Mouse (Mus musculus): ENCODE results near the gene Gm10320.

Gene Gm10320

DNA sequence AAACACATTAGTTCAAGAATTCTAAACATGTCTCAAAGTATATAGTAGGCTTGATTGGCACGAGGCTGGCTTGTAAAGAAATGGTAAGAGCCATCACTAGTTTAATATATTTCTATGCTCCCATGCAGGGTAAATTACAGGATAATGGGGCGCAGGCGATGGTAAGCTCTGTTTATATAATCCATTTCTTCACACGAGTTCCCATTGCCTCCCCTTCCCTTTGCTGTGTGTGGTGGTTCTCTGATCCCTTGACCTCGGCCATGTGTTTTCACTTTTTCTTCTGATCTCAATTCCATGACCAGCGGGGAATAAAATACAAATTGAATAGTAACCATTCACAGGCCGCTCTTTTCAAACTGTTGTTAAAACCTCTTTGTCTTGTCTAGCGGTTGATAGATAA, 11.8 kb upstream of the Gm10320 start:
- no peak for DNase-seq (ENCODE audit: low read depth, low spot score)

DNA sequence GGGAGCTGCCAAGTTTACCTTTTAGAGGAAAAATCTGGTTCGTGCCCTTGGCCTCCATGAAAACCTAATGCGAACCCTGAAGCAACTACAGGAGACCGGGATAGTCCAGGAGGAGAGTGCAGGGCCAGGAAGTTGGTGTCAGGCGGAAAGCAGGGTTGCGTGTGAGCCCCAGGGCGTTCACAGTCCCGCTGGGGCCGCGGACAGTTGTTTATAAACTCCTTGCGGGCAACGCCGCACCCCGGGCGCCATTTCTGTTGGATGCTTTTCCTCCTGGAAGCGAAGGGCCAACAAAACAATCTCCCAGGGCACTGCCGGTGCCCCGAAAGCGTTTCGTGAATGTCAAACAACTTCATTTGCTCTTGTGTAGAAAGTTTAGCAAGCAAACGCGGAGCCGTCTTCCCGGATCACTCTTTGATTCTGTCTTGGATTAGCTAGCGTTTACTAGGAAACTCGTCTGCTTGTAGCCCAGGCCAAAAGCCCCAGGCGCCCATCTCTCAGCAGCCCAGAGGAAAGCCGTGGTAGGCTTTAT, 11.1 kb upstream of the Gm10320 start:
- no peak for DNase-seq (ENCODE audit: low read depth, low spot score)

DNA sequence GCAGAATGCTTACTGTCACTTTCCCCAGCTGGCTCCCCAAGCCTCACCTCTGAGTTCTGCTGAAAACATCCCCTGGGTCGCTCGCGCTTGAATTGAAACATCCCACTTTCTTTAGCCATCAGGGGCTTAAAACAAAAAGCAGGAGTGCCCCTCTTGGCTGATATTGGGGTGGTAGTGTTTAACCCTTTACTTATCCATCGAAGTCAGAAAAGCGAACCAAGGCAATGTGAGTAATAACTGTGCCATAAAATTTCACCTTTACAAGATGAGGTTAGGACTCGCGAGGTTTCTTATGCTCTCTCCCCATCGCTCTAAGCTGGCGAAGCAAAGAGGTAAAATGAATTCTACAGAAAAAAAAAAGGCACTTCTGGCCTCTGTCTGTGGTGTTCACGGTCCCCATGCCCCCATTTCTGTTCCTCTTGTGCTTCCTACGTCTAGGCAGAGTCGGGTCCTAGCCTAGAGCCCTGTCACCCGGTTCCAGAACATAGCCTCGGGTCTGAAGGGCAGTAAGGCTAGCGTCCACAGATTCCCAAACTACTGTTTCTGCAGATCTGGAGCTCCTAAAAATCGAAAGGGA, 10.5 kb upstream of the Gm10320 start:
- no peak for DNase-seq (ENCODE audit: low read depth, low spot score)

DNA sequence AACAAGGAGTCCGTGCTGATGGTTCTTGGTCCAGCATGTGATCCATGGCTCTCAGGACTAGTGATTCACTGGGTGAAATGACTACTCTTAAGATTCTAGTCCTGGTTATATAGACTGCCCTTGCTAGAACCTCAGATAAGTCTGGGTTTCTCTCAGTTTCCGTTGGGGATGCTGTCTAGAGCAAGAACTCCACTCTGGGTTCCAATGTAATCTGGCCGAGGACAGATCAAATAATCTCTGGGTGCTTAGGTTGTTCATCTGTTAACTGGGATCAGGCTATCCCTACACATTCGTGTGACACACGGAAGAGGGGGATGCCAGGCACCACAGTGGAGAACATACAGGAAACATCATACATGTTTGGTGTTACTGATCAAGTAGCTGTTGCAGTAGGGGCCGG, 9.5 kb upstream of the Gm10320 start:
- DNase-seq (ENCODE audit: low read depth, low spot score), result no peak

DNA sequence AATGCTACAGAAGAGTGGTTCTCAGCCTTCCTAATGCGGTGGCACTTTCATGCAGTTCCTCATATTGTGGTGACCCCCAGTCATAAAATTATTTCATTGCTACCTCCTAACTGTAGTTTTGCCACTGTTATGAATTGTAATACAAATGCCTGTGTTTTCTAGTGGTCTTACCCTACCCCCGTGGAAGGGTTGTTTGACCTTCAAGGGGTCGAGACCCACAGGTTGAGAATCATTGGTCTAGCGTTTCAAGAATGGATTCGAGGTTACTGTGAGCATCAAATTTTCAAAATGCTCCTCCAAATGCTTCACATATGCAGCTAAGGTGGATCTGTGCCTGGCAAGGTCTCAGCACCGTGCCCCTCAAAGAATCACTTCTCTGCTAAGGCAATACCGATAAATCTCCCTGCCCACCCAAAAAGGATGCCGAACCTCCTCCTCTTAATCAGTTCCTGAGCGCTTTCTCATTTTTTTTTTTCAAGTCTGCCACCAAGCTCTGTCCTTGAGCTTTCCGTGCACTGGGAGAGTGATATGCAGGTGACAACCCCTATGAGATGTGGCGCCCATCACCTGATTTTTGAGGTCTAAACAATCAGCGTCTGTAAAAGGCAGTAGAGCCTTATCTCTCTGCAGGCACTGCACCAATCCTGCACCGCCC, 8.8 kb upstream of the Gm10320 start:
- DNase-seq (ENCODE audit: low read depth, low spot score), result no peak

DNA sequence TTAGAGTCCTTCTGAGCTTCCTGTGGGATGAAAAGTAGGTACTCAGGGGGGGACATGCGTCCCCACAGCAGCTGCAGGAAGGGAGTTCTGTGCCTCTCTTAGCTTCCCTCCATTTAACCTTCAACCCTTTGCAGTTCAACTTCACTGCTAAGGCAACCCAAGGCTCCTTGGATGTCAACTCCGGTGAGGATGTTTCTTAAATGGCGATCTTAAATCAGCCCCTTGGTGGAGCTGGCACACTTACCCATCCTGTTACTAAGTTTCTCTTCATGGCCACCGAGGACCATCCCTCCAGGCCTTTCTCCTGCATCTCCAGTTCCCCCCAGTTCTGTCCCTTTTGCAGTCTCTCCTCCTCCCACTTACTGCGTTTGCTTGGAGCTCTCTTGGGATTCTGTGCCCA, 6.8 kb upstream of the Gm10320 start:
- no peak for DNase-seq (ENCODE audit: low read depth, low spot score)

DNA sequence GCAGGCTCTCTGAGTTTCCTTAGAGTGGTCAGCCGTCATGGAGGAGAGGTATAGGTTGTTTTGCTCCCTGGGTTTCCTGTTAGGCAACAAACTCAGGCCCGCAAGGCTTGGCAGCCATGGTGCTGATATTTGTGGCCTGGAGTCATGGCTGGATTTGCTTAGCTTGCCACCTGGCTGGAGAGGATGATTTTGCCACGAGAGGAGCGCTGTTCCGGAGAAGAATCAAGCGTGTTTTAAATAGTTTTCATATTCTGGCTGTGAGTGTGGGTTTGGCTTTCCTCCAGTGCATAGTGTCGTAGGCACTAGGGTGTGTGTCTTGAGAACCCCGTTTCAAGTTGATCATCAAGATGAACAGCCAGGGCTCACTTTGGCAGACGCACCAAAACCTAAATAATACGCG, 6.3 kb upstream of the Gm10320 start:
- DNase-seq (ENCODE audit: low read depth, low spot score), result peak; percentile 77

DNA sequence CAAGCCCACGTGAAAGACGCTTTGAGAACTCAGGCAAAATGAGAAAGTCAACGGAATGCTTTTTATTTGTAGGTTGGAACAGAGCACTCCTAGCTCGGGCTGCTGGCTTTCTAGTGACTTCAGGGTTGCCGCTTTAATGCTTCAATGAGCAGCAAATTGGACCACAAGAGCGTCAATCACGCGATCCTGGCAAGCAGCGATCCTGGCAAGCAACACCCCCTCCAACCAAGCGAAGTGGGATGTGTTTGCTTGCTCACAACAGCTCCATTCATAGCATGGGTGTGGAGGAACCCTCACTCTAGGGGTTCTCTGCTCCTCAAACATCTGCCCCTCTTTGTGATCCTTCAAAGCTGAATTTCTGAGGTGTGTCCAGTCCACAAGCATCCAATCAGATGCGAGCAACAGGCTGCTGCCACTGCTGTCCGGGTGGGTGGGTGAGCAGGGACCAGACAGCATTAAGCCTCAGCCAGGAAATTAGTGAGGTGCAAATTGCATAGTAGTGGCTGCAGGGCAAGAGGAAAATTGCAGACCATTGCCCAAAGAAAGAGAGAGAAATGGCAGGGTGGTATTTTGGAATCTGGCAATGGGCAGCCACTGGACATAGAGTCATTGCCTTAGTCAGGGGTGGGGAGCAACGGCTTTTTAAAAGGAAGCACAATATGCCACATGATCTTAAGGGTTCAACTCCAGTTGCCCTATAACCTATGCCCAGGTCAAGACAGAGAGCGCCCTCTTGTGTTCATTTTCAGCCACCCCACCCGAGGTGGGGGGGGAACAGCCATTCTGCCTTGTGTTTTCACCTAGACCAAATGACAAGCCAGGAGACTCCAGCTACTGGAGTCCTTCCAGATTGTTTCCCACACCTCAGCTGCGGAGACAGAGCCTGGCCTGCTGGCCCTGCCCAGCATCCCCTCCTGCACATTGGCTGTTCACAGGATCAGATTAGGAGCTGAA, 5.4 kb upstream of the Gm10320 start:
- peak; percentile 36 for DNase-seq (ENCODE audit: low read depth, low spot score)

DNA sequence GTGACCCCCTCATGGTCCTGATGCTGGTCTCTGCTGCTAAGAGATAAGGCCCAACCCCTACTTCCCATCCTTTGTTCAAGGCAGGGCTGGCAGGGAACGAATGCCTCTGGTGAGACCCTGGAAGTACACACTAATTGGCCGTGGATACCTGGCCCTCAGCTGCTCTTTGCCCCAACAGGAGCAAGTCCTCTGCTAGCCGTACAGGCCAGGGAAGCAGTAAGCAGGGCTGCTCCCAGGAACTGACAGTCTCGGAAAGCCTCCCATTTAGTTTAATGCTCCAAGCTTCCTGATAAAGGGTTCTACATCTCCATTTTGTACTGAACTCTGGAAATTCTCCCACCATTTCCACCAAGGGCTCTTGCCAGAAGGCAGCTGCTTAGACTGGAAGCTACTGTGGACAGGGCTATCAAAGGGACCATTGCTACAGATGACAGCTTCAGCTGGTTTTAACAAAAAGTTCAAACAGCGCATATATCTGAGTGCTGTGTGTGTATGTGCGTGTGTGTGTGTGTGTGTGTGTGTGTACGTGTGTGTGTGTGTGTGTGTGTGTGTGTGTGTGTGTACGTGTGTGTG, 2.8 kb upstream of the Gm10320 start:
- DNase-seq (ENCODE audit: low read depth, low spot score), result peak; percentile 26

DNA sequence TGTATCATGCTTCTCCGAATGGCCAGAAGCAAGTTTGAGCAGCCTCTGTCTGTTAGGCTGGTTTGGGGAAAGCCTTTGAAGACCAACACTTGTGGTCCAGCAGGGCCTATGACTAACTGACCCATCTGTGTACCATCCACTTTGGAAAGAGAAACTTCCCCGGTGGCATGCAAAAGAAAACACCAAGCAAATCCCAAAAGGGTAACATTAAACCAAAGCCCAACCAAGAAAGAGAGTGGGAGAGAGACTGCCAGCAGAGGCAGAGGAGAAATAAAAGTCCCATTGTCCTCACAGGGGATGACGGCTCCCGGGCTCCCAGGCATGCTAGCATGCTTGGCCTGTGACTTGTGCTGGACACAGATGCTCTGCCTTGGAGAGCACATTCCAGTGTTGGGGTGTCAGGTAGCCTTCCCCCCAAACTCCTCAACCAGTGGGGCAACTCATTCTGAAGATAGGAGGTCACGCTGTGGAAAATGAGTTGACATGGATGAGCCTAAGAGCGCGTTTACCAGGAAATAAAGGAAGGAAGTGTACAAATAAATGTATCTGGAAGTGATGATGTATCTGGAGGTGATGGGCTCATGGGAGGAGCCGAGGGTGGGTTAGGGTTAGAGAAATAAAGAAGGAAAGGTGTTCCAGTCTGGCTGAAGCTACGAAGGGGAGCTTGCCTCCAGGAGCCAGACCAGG, 911 bp upstream of the Gm10320 start:
- DNase-seq (ENCODE audit: low read depth, low spot score), result peak; percentile 96

DNA sequence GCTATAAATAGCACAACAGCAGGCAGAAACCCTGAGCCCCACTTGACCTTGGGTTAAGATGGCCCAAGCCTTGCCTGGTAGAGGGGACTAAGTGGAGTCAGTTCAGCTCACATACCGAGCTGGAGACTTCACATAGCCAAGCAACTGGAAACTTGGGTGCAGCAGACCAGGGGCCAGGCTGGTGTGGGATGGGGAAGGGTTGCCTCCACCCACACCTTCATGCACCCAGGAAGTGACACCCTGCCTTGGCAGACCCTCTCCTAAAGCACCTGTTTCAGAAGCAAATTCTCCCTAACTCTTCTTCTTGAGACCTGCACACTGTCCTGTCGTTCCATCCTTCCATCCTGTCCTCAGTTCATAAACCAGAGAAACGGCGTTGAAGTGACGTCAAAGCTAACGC, 5.1 kb downstream of the Gm10320 start:
- DNase-seq (ENCODE audit: low read depth, low spot score), result no peak

DNA sequence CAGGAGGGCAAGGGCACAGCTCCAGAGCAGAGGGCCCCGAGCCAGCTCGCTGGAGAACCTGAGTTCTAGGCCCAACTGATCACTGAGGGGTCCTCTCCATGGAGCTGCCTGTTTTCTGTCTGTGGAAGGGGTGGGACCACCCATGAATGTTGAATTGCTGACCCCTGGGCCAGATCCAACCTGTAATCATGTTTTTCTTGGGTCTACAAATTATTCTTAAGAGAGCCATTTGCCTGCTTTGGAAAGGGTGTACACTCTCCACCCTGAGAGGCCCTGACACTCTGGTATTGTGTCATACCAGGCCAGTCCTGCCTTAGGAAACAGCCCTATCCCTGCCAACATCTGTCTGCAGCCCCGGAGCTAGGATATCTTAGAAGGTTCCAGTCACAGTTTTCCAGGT, 5.6 kb downstream of the Gm10320 start:
- DNase-seq (ENCODE audit: low read depth, low spot score), result no peak

DNA sequence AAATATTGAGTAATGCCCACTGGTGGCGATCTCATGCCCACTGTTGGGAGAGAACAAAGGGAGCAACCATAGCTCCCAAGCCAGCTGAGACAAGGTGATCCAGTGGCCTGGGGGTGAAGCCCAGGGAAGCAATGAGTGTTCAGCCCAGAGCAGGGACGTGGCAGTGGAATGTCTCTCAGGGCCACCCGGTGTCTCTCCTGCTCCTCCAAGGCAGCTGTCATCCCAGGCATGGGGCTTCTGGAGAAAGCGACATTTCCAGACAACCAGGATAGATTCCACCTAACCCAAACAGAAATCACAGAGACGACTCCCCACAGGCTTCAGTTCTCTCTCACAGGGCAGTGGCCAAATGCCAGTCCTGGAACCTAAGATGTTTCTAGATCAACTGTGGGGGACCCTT, 6.4 kb downstream of the Gm10320 start:
- no peak for DNase-seq (ENCODE audit: low read depth, low spot score)

DNA sequence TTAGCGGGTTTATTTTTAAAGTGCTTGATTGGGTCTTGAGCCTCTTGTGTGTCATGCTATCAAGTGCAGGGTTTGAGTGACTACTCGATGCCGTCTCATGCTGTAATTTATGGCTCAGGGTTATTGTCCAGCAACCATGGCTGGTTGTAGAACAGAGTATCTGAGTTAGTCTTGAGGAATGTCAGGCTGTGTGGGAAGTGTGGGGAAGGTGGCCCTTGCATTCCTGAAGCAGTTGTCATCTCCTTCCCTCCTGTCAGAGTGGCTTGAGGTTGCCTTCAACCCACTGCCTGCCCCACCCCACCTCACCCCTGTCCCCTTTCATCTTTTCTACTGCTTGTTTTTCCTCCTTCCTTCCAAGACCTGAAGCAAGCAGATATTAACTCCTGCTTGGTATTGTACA, 13.8 kb downstream of the Gm10320 start:
- DNase-seq (ENCODE audit: low read depth, low spot score), result peak; percentile 90

DNA sequence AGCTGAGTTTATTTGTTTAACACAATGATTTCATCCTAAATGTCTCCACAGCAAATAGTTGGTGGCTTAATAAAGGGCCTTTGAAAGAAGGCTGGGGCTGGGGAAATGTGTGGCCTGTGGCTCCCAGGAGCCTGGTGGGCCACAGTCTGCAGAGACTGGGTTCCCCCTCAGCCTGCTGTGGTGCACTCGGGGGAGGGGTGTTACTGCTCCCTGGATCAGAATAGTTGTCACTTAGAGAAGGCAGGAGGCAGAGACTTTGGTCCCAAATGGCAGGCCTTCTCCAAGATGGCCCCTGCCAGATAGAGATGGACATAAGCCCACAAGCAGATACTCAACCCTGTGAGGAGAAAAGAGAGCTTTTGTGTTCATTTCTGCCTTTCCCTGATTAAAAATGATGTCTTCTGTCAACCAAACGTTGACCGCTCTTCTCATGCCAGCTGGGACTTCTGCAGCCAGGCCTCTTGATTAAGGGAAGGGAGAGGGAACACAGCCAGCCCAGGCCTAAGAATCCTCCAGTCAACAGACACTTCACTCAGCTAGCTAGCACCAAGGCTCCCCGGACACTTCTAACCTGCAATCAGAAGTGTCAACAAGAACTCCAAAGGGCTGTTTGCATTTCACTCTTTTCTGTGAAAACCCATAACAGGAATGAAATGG, 14.8 kb downstream of the Gm10320 start:
- no peak for DNase-seq (ENCODE audit: low read depth, low spot score)

DNA sequence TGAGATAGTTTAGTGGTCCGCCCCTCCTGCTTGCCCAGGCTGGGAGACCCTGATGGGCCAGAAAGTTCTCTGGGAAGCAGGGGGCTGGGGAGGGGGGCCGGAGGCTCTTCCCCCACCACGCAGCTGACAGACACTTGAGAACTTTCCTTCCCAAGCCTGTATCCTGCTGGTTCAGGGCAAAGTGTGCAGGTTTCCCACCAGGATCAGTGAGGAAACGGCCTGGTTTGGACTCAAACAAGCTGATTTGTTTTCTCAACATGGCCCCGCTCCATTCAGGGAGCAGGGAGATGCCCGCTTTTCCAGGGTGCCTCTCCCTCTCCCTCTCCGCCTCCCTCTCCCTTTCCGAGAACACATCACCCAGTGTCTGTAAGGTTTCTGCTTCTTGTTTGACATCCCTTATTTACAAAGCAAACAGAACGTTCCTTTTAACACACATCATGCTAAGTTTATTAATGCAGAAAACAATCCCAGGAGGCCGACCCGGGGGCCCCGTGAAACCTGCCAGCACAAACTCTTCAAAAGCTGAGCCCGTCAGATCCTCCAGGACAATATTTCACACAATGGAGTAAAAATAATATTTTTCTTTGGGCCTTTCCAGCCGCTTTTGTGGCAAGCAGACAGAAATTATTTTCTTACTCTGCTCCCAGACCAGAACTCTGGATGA, 15.5 kb downstream of the Gm10320 start:
- no peak for DNase-seq (ENCODE audit: low read depth, low spot score)

DNA sequence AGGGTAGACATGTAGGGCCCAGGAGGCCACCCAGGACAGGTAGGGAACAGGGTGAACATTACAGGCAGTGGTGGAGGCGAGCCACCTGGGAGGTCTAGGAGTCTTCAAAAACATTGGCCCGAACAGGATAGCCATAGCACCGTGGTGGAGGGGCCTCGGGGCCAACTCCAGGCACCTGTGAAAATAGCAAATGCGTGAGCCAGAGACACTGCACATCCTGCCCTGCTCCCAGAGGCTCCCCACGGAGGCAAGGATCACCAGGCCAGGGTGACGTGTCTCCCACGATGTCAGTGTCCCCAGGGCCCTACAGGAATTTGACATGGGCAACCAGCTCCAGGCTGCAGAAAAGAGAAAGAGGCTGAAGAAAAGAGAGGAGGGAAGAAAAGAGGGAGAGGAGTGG, 16.1 kb downstream of the Gm10320 start:
- no peak for DNase-seq (ENCODE audit: low read depth, low spot score)

DNA sequence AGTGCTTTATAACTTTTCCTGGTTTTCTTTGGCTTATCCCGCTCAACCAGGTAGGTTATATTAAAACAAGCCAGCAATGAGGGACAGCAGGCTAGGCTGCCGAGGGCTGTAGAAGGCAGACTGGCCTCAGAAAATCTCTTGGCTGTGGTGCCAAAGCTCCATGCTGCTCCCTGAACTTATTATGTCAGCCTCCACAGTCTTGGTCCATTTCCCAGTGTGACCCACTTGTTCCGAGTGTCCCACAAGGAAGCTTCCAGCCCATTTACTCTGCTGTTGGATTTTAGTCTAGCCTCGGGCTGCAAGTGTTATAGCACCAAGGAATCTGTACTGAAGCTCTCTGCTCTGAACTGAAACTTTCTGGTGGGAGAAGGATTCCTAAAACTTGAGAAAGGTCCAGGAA, 18.8 kb downstream of the Gm10320 start:
- peak; percentile 36 for DNase-seq (ENCODE audit: low read depth, low spot score)

DNA sequence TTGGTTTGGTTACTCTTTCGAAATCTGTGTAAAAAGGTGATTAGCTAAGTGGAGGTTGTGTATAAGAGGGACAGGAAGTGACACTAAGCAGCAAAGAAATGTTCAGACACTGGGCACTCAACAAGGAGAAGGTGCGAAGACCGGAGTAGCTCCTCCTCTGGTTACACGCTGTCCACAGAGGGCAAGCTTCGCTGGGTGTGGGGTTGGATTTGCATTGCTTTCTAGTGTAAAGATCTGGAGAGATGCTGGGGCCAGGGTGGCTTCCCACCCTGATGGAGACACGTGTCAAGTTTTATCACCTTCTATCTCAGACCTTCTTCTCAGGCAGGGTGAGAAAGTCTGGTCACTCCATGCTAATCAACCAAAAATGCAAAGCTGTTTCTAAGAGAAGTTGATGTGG, 20.0 kb downstream of the Gm10320 start:
- DNase-seq (ENCODE audit: low read depth, low spot score), result no peak

DNA sequence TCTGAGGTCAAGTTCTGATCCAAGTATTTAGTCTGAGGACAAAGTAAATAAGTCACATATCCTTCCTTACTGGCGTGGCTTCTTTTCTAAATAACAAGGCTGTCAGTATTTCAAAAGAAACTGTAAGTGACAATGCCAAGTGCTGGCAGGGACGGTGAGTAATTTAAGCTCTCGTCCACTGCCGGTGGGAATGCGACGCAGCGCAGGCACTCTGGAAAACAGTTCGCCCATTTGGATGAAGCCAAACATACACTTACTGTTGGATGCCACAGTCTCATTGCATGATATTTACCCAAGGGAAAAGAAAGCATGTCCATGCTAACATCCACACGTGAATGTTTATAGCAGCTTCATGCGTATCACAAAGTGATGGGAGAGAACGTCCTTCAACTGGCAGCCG, 21.5 kb downstream of the Gm10320 start:
- DNase-seq (ENCODE audit: low read depth, low spot score), result no peak

DNA sequence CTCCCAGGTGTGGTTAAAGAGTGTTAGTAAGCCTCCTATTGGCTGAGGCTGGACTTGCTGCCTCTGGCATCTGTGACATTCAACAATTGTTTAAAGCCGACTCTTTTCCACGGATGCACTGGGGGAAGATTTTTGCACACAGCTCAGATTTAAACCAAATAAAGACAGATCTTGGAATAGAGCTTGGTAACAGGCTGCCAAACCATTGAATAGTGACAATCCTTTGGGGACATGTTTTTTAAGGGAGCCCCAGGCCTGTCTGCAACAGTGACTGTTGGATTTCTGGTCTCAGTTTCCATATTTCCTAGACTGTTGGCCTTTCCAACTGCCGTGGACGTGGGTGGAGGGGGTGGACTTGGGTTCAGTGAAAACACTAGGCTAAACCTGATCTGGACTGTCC, 21.9 kb downstream of the Gm10320 start:
- DNase-seq (ENCODE audit: low read depth, low spot score), result no peak

Data from 3T3-L1 (cell line).